Mouse (Mus musculus) layer of hippocampus, postnatal 10 days (tissue): Measurements from ENCODE around the gene Arsg. TPM values are rescaled to one million over a fixed set of nuclear protein-coding genes. Genes with fewer than 3 reads are reported as not detected.
"Not testable (repeated sequence)": the region's sequence is repeated elsewhere in the genome, so short reads cannot be mapped to it uniquely, and the experiment has no call there.

Experiments
- DNase-seq, 2 experiments: peaks; one replicate each; pipeline ENCODE4 v3.0.0; 2021; ENCODE audit warnings: low spot score in 2 of 2
- total RNA-seq, 2 experiments: library from RNA; stranded (reverse); gene quantifications; 2 replicates each; pipeline ENCODE4 v1.2.3; 2021

Arsg gene
- total RNA-seq, 2 experiments from 2014 or later: 6.6 to 9.1 TPM

DNA sequence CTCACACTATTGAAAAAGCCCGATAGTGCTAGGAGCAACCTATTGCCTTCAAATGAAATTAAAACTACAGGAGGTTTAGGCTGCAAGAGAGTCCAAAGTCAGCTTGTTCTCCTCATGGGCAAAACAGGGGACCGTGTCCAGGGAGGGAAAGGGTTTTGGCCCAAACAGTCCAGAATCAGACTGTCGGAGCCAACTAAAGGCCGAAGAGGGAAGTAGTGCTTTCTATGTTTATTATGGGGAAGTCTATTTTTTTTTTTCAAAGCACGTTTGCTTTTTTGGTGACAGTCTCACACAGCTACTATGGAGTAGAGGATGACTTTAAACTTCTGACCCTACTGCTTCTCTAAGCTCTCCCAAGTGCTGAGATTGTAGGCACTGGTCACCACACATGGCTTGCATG is 5.0 kb upstream of the Arsg start:
- DNase-seq: no peak

DNA sequence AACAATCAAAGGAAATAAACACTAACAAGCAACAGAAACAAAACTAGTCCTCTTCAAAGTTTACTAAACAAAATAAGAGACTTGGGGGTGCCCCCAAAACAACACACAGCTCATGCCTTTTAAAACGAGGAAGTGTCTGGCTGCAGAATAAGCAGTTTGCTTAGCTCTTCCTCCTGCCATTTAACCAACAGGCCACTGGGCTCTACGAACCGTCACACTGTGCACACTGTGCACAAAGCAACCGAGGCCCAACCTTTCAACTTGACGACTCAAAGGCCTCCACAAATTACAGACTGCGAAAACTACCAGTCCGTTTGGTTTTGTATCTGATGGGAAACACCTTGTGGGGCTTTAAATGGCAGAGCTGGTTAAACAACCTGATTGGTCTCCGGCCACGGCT is 3.0 kb upstream of the Arsg start:
- DNase-seq: no peak

- DNase-seq: no peak
These were observed 2.0 kb upstream of the Arsg start for GRCm38 (mm10) chr11:109470921-109471861.

DNA sequence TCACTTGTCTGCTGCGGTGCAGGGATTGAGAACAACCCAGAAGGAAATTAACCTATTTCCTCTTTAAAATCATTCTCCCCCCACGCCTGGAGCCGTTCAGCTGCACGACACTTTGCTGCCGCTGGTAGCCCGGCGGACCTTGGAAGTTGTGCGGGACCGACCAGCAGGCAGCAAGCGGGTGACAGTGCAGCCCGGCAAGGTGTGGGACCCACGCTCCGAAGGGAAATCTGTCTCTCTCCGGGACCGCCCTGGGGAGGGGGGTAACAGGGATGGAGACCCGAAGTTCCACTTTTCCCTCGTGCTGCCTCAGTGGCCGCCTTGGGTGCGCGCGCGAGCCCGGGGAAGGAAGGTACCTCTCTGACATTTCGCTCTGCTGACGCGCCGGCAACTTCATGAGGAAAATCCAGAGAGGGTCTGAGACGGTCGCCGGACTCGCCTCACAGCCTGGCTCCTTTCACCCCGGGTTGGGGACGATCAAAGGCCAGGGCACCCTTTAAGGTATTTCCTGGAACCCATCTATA is 943 bp upstream of the Arsg start:
- DNase-seq: peak; percentile 32

DNA sequence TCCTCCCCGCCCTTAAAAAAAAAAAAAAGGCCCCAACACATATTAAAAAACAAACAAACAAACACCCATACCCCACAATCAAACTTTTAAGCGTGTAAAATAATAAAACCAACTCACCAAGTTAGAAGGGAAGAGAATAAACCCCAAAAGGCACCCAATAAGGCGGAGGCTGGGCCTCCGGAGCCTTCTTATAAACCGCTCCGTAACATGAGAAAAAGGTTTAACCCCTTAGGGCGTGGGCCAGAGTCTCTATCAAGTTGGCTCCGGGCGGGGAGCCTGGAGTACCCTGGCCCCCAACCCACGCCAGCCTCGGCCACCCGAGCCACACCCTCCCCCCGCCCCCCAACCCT is 378 bp upstream of the Arsg start:
- DNase-seq: no peak

GRCm38 (mm10) chr11:109474086-109474742 is 1.0 kb downstream of the Arsg start:
- no peak for DNase-seq

- no peak for DNase-seq
These were observed 1.7 kb downstream of the Arsg start for GRCm38 (mm10) chr11:109474836-109475235.

DNA sequence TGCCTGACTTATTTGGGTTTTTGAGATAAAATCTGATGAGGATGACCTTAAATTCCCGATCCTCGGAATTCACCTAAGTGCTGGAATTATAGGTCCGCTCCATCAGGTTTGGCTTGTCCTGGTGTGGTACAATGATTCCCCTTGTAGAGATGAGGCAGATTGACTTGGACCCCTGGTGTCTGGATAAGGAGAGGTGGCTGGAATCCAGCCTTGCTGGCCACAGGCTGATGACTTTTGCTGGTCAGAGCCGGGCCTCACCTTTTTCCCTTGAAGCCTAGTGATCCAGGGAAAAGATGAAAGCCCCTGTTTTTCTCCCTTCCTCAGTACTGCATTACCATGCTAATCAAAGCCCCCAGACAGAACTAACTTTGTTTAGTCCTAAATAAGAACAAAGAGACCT is 2.5 kb downstream of the Arsg start:
- DNase-seq: no peak

GRCm38 (mm10) chr11:109476241-109476640 is 3.1 kb downstream of the Arsg start:
- DNase-seq: no peak

GRCm38 (mm10) chr11:109476653-109477052 is 3.5 kb downstream of the Arsg start:
- no peak for DNase-seq

DNA sequence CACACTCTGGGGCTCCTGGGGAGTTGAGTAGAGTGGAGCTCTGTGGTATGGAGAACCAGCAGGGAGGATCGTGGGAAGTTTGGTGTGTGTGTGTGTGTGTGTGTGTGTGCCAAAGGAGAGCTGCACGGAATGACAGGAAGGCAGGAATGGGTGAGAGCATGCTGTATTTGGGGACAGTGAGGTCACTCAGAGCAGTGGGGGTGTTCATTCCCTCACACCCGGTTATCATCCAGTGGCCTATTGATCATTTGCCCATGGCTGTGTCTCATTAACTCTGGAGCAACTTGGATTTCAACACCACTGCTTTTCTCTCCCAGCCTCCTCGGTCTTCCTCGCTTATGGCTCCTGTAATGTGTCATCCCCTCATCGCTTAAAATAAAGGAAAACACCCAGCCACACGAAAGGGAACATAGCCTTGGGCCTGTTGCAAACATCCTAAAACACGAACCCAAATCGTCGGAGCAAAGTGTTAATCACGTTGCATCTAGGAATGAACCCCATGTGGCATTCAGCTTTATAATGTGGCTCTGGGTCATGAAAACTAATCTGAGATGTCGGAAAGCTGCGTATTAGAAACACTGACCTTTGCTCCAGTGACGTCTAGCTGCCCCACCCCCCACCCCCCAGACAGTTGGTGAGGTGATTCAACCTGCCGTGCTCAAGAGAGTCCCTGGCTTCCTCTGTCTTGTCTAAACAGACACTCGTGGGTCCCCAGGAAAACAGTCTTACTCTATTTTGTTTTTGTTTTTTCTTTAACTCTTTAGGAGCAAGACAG is 4.6 kb downstream of the Arsg start:
- DNase-seq: no peak

- DNase-seq: no peak
These were observed 6.6 kb downstream of the Arsg start for GRCm38 (mm10) chr11:109479575-109480285.

- no peak for DNase-seq
These were observed 7.3 kb downstream of the Arsg start for GRCm38 (mm10) chr11:109480440-109480839.

DNA sequence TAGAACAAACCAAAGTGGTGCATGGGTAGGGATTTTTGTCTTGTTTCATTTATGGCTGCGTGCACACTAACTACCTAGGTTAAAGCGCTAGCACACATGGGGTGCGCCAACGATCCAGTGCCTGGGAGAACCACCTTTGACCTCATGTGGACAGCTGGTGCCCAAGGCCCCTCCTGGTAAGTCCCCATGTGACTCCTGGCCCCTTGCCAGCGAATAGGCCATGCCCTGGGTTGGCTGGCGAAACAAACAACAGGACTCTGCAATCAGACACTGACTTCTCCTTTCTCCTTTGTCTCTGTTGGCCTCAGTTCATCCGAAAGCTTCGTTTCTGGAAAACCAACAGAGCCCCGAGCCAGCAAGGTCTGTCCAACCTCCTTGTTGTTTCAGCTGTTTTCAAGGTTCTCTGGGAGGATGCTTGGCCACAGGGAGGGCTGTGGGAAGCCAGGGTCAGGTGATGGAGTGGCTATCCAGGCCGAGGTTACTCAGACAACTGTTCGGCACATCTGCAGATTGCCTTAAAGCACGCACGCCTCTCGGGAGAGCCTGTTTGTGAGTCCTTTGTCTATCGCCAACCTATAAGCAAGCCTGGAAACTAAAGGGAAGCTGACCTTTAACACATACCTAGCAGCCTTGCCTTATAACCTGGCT is 12.3 kb downstream of the Arsg start:
- no peak for DNase-seq

GRCm38 (mm10) chr11:109487111-109487510 is 13.9 kb downstream of the Arsg start:
- DNase-seq: no peak

- no peak for DNase-seq
These were observed 15.0 kb downstream of the Arsg start for GRCm38 (mm10) chr11:109487991-109488684.

DNA sequence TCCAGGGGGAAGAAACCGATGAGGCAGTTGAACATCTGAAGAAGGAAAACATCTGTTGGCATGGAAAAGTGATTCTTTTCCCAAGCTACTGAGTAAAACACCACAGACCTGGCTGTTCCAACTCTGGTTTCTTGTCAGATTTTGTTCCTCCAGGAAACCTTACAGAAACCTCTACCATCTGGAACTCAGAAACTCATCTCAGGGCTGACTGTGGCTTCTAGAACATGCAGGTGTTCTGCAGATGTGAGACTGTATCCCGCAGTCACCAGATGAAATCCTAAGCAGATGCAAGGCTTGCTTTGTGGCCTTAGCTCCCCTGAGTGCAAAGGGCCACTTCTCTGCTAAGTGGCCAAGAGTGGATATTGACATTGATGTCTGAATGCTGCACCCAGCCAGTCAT is 16.6 kb downstream of the Arsg start:
- no peak for DNase-seq

DNA sequence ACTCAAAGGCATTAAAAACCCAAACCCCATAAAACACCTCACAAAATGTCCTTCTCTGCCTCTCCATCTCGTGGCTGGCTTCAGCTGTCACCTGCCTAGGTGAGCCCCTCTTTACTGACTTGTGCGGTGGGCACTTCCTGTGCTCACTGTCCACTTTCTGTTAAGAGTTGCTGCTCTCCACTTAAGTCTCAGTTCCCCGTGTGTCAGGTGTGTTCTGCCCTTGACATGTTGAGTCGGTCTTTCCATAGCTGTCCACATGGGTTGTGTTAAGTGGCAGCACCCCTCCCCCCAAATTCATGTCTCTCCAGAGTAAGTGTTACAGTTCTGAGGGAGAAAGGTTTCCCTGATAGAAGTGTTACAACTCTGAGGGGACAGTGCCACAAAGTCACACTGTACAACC is 18.7 kb downstream of the Arsg start:
- no peak for DNase-seq

DNA sequence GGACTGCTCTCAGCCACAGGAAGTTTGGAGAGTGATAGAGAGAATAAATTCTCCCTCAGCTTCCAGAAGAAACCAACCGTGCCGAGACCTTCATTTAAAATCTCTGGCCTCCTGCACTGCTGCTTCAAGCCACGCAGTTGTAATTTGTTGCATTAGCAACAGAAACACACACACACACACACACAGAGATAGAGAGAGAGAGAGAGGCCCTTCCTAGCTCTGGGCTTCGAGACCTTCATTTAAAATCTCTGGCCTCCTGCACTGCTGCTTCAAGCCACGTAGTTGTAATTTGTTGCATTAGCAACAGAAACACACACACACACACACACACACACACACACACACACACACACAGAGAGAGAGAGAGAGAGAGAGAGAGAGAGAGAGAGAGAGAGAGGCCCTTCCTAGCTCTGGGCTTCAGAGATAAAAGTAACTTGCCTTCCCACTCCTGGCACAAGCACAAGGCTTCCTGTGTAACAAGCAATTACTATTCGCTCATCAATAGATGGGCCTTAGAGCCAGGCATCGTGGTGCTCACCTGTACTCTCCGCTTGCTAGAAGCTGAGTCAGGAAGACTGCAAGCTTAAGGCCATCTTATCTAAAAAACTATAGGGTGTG is 19.8 kb downstream of the Arsg start:
- DNase-seq: not testable (repeated sequence)
